Mouse (Mus musculus): ENCODE results near the gene Klc1.

Klc1 gene

GRCm38 (mm10) chr12:111743419-111743818 lies 15.2 kb upstream of the Klc1 start:
- DNase-seq (ENCODE audit: low spot score in 2 of 2), result no peak

GRCm38 (mm10) chr12:111743981-111744423 lies 14.6 kb upstream of the Klc1 start:
- DNase-seq (ENCODE audit: low spot score in 2 of 2), result peak in 1 of 2 experiments; percentile 26

DNA sequence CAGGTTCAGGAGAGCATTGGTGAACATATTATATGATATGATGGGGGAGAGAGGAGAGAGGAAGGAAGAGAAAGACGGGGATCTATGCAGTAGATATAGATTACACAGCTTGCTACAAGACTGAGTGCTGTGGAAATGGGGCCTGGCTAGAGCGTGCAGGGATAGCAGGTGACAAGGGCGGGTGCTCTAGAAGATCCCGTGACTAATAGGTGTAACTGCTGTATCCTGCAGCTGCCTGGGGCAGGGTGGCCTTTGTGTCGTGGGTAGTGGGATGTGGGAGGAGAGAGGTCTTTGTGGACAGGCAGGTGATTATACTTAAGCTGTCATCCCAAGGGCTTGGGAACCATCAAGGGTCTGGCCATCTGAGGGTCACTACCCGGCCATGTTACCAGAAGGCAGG lies 13.4 kb upstream of the Klc1 start:
- DNase-seq (ENCODE audit: low spot score in 2 of 2), result no peak

GRCm38 (mm10) chr12:111746091-111746490 lies 12.6 kb upstream of the Klc1 start:
- no peak for DNase-seq (ENCODE audit: low spot score in 2 of 2)

DNA sequence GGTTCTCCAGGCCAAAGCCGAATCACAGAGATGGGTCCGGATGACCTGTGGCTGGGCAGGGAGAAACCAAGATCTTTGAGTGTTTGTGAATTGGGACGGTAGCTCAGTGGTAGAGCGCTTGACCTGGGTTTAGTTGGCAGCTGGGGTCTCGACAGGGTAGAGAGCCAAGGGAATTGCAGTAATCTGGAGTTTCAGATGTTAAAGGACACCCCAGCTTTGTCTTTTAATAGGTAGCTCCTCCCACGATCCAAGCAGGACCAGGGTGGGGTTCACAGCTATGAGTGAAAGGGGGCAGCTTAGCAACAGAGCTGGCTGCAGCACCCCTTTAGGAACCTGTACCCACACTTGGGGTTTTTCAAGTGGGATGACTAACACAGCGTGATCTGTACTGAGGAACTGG lies 11.2 kb upstream of the Klc1 start:
- DNase-seq (ENCODE audit: low spot score in 2 of 2), result no peak

GRCm38 (mm10) chr12:111750739-111751138 lies 7.9 kb upstream of the Klc1 start:
- DNase-seq (ENCODE audit: low spot score in 2 of 2), result no peak

GRCm38 (mm10) chr12:111752491-111752890 lies 6.2 kb upstream of the Klc1 start:
- DNase-seq (ENCODE audit: low spot score in 2 of 2), result no peak

DNA sequence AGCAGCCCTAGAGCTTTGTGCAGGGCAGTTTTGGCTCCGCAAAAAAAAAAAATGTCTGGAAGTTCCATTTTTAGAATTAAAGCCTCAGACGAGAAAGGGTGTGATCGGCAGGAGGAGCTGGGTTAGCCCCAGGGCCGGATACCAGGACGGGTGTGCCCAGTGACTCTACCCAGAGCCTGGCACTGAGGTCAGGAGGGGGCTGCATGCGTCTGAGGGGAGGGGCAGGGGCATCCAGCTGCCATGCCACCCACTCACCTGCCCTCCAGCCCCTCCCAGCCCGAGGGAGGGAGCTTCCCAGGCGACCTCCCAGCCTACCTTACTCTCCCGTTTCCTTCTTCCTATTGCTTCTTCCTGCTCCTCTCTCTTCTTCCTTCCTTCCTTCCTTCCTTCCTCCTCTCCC lies 5.3 kb upstream of the Klc1 start:
- no peak for DNase-seq (ENCODE audit: low spot score in 2 of 2)

DNA sequence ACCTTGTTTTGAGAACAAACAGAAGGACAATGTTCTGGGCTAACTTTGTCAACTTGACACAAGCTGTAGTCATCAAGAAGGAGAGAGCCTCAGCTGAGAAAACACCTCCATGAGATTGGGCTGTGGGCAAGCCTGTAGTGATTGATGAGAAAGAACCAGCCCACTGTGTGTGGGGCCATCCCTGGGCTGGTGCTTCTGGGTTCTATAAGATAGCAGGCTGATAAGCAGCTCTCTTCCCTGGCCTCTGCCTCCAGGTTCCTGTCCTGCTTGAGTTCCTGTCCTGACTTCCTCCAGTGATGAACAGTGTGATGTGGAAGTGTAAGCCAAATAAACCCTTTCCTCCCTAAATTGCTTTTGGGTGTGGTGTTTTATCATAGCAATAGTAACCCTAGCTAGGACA lies 3.9 kb upstream of the Klc1 start:
- no peak for DNase-seq (ENCODE audit: low spot score in 2 of 2)

- no peak for DNase-seq (ENCODE audit: low spot score in 2 of 2)
Observed at GRCm38 (mm10) chr12:111755231-111755630, 3.4 kb upstream of the Klc1 start.

DNA sequence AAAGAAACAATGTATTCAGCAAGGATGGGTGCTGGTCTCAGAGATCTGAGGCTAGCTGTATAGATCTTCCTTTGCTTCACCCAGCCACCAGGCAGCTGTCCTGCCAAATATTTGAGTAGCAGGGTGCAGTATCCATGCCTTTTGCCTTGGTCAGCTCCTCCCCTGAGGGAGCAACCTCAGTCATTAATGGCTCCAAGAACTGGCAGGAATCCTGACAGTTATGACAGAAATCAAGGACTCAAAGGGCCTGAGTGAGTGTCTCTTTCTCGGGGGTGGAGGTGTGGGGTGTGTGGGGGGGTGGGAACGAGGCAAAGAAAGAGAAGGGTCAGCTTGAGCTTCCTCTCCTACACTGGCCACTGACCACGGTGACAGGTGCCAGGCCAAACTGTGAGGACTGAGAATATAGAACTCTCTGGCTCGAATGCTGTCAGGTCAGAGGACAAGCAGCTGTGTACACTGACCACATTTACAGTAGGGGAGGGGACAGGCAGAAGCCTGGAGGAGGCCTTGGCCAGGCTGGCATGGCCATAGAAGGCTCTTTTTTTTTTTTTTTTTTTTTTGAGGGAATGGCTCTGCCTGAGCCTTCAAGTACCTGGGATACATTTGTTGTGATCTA lies 2.5 kb upstream of the Klc1 start:
- no peak for DNase-seq (ENCODE audit: low spot score in 2 of 2)

- no peak for DNase-seq (ENCODE audit: low spot score in 2 of 2)
Observed at GRCm38 (mm10) chr12:111756698-111757082, 2.0 kb upstream of the Klc1 start.

DNA sequence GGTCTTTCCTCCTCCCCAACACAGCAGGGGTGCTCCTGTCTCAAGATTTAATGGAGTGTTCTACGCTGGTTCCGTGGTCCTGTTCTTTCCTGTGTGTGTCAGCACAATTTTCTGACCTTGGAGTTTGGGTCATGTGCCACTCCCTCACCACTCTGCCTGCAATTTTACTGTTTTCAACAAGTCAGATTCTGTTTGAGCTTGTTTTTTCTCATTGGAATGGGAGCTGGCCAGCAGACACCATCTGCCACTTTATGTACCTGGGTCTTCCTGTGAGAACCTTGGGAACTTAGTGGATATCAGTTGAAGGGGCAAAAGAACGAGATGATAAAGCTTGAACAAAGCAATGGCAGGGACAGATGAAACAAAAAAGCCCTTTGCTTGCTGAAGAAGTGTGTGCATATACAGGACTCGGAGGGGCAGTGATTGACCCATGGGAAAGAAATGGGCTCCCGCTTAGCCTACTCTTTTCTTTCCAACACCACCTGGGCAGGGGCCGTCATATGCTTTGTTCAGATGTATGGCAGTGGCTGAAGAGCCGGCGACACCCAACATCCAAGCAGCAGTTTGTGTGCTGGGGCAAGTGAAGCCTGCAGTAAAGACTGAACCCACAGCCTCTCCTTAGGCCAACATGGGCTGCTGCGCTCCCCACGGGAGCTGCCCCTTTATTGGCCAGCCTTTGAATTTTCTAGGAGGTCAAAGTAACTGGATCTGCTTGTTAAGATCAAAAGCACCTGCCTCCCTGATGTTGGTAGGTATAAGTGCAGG lies 906 bp upstream of the Klc1 start:
- DNase-seq (ENCODE audit: low spot score in 2 of 2), result no peak

DNA sequence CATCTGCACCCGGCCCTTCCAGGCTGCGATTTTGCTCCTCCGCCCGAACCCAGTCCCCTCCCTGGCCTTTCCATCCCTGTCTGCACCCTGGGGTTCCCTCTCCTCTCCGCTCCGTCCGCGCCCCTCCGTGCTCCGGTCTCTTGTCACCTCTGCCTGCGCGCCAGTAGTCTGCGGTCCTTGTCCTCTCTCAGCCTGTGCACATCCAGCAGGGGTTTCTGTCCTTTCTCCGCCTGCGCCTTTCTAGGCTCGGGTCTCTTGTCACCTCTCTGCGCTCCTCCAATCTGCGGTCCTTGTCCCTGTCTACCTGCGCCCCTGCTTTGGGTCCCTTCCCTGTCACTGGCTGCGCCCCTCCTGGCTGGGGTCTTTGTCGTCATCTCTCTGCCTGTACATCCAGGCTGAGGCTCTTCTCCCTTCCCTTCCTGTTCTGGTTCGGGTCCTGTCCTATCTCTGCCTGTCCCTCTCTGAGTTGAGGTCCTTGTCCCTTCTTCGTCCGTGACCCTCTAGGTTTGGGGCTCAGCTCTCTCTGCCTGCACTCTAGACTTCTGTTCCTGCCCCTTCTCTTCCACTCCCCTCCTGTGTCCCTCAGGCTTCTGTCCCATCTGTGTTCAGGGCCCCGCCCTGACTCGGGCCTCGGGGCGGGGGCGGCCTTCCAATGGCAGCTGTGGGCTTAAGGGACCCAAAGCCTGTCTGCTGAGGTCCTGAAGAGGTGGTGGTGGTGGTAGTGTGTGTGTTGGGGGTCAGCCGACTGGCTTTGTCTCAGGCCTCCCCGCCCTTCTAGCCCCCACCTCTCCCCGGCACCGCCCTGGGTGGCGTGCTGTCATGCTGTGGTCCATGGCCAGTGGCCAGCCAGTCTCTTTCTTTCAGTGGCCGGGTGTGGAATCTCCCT lies 770 bp downstream of the Klc1 start:
- peak in 1 of 2 experiments; percentile 54 for DNase-seq (ENCODE audit: low spot score in 2 of 2)

GRCm38 (mm10) chr12:111760306-111760908 lies 1.8 kb downstream of the Klc1 start:
- no peak for DNase-seq (ENCODE audit: low spot score in 2 of 2)

DNA sequence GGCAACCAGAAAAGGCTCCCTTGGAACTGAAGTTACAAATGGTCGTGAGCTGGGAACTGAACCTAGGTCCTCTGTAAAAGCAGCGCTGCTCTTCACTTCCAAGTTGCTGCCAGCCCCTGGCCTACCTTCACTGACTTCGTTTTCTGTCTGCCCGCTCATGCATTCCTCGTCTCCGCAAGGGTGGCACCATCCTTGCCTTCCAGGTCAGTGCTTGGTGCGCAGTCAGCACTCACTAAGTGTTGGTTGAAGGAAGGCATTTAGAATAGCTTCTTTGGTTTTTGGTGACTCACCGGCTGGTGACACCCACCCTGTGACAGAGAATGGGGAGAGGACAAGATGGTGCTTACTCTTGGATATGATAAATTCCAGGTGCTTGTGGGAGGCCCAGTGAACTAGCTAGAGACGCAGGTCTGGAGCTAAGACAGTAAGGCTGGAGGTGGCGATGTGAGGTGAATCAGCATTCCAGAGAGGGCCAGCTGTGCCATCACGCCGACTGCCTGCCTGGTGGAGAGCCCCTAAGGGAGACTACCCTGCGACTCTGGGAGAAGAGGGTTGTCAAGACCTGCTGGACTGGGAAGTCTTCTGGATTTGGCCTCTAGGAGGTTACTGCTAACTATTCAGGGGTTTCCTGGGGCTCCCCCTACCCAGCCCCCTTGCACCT lies 4.1 kb downstream of the Klc1 start:
- no peak for DNase-seq (ENCODE audit: low spot score in 2 of 2)

GRCm38 (mm10) chr12:111766313-111767236 lies 7.9 kb downstream of the Klc1 start:
- no peak for DNase-seq (ENCODE audit: low spot score in 2 of 2)

GRCm38 (mm10) chr12:111768322-111768928 lies 9.8 kb downstream of the Klc1 start:
- no peak for DNase-seq (ENCODE audit: low spot score in 2 of 2)

DNA sequence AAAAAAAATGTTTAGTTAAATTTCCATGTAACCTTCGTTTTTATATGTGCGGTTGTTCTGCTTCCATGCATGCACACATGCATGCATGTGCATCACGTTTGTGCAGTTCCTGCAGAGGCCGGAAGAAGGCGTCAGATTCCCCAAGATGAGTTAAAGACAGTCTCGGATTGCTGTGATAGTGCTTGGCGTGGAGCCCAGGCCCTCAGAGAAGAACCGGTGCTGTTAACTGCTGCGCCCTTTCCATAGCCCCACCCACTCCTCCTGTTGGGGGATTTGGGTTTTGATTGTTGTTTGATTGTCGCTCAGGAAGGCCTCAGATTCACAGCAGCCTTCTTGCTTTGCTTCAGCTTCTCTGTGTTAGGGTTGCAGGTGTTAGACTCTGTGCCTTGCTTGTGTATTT lies 10.7 kb downstream of the Klc1 start:
- DNase-seq (ENCODE audit: low spot score in 2 of 2), result peak; percentile 43 to 57

Measured in cerebellum, postnatal 4 days (tissue).